Mouse (Mus musculus): ENCODE measurements around the gene Rps6ka6. TPM values are rescaled to one million over a fixed set of nuclear protein-coding genes. Genes with fewer than 3 reads are reported as not detected.

The Rps6ka6 gene
- polyA plus RNA-seq (2016; fragmentation: Nextera tagmentation; extraction: Ambion mirVana) = 50.5 and 52.8 TPM in 2 replicates

DNA sequence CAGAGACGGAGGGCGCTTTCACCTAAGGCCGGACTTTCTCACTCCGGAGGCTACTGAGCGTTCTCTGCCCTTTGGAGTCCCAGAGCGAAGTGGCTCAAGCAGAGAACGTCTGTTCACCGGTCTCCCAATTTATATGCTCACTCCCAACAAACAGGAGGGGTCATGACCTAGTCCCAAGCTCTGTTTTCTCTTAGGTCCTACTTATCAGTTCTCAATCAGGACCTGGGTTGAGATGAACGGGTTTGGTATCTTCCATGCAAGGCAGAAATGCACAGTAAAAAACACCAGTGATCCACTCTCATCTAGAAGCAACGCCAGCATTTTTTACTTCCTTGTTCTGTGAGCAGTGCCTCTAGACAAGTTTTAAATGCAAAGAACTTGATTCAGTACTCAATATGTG lies at the start of gene Rps6ka6:
Gene Rps6ka6 (minus strand): TSS at position 101 of the 400 bp plus-strand sequence.
- no peaks in the 10 kb centered on the region for H3K9me3 ChIP-seq

DNA sequence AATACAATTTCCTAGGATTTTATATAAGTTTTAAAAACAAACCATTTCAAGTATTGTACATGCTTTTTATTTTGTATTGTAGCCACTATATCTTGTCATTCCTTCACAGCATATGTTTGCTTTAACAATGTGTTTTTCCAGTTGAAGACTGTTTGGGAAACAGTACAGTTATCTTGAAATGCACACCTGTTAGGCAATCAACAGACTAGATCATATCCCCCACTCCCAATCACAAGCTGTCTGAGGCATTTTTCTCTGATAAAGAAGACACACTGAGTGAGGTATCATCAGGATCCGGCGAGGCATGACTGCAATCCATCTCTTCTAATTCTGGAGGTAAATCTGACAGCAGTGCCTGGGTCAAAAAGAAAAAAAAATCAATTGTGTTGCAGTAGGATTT lies 39.3 kb upstream of the Rps6ka6 start:
- Histone ChIP-seq H3K4me1 (replicated peaks) (no peaks in the 10 kb centered on the region), H3K27me3 (no peaks in the 10 kb centered on the region), H3K9ac (replicated peaks) (no peak overlapping the region), H3K27ac (no peak overlapping the region), H3K36me3 (no peaks in the 10 kb centered on the region), H3K9me3 (no peaks in the 10 kb centered on the region), H3K4me2 (no peak overlapping the region), H3K4me3 (replicated peaks) (no peak overlapping the region)
- no peak for ATAC-seq (ENCODE audit: insufficient number of reproducible peaks, insufficient read depth, low FRiP score, low TSS enrichment, low read depth)
- 94% methylated on average over 2 of the region's 2 CpGs for WGBS

More for the DNA sequence above, at the start of gene Rps6ka6:
- Histone ChIP-seq H3K9ac (replicated peaks) (no peak within 1 kb of the TSS), H3K4me1 (replicated peaks) (no peaks in the 10 kb centered on the region), H3K4me3 (replicated peaks) (no peak within 1 kb of the TSS), H3K36me3 (no peaks in the 10 kb centered on the region), H3K4me2 (no peak within 1 kb of the TSS), H3K27me3 (no peaks in the 10 kb centered on the region), H3K27ac (no peak within 1 kb of the TSS)
- 60% methylated on average over 10 of the region's 10 CpGs for WGBS
- ATAC-seq (ENCODE audit: insufficient number of reproducible peaks, insufficient read depth, low FRiP score, low TSS enrichment, low read depth) = no peak

DNA sequence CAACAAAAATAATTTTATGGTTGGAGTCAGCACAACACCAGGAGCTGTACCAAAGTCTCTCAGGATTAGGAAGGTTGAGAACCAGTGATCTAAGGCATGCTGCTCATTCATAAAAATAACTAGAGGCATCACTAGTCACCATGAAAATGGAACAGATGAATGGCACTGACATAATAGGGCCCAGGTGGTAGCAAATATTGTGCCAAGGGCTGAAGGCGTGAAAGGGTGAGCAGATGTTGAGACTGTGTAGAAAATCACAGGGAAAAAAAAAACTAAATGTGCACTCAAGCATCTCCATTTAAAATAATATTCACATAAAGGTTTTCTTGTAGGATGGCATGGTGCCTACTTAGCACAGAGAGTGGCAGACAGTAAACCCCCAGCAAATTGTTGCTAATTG lies 19.6 kb downstream of the Rps6ka6 start:
- Histone ChIP-seq H3K27me3 (no peaks in the 10 kb centered on the region), H3K4me1 (replicated peaks) (no peaks in the 10 kb centered on the region), H3K4me2 (no peak overlapping the region), H3K9ac (replicated peaks) (no peak overlapping the region), H3K4me3 (replicated peaks) (no peak overlapping the region), H3K9me3 (no peaks in the 10 kb centered on the region), H3K27ac (no peak overlapping the region), H3K36me3 (no peaks in the 10 kb centered on the region)
- ATAC-seq (ENCODE audit: insufficient number of reproducible peaks, insufficient read depth, low FRiP score, low TSS enrichment, low read depth) = no peak
- 79% methylated on average over 1 of the region's 1 CpGs for WGBS

DNA sequence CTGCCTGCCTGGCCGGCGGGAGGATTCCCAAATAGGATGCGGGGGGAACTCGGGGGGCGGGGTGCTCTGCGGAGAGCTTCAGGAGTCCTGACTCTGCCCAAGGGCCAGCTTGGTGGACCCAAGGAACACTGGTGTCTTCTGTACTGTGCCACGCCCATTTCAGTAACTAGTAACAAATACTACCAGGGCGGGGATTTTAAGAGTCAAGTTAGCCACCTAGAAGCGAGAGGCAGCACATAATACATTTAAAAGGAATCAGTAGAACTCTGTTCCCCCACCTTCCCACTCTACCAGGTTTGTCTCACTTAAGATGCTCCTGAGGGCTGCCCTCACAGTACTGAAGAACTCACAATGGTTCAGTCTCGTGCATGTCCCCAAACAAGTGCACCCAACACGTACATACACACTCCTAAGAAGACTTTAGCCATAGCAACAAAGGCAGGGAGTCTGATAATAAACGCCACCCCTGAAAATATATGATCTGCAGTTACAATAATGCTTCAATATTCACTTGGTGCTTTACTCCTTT lies 74.1 kb downstream of the Rps6ka6 start:
- WGBS = 21% methylated on average over 12 of the region's 12 CpGs
- ATAC-seq (ENCODE audit: insufficient number of reproducible peaks, insufficient read depth, low FRiP score, low TSS enrichment, low read depth) = peak; percentile 21; the same call in 1 of the 2 replicates
- Histone ChIP-seq H3K27me3 (no peaks in the 10 kb centered on the region), H3K27ac (peak overlapping the region; percentile 88), H3K9ac (replicated peaks) (peak overlapping the region; percentile 75; the same call in 1 of the 2 replicates), H3K4me3 (replicated peaks) (peak overlapping the region; percentile 58), H3K9me3 (no peaks in the 10 kb centered on the region), H3K4me1 (replicated peaks) (no peaks in the 10 kb centered on the region; the same call in 1 of the 2 replicates), H3K36me3 (no peaks in the 10 kb centered on the region), H3K4me2 (peak overlapping the region; percentile 46)

DNA sequence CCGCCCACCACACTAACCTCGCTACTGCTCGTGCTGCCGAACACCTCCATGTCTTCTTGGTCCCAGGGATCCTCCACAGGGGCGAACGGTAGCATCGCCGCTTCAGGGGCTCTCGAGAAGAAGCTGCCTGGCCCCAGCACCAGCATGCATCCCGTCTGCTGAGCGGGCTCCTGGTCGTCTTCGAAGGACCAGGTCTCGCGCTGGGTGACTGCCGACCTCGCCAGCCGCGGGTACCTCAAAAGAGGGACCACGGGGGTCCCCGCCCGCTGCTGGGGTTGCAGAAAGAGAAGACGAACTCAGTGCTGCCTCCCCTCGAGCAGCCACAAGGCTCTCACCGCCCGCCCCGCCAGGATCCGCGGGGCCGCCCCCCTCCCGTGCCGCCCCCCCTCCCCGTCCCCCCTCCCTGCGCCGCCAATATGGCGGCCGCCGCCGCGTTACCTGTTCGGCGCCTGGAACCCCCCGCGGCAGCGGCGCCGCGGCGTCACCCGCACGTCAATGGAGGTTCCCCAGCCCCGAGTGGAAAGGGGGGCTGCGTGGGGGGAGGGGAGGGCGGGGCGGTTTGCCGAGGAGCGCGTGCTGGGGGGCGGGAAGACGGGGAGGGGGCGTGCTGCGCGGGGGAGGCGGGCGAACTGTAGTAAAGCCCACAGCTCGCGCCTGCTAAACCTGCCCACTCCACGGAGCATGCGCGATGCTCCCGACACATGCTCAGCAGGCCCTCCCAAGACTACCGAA lies 74.8 kb downstream of the Rps6ka6 start:
- H3K4me1 ChIP-seq (replicated peaks) = no peaks in the 10 kb centered on the region; the same call in 1 of the 2 replicates
- H3K27ac ChIP-seq = peak overlapping the region; percentile 88
- ATAC-seq (ENCODE audit: insufficient number of reproducible peaks, insufficient read depth, low FRiP score, low TSS enrichment, low read depth) = peak; percentile 92
- H3K9ac ChIP-seq (replicated peaks) = peak overlapping the region; percentile 75
- peak overlapping the region; percentile 46 for H3K4me2 ChIP-seq
- WGBS = 17% methylated on average over 39 of the region's 72 CpGs
- H3K36me3 ChIP-seq = no peaks in the 10 kb centered on the region
- H3K27me3 ChIP-seq = no peaks in the 10 kb centered on the region
- H3K4me3 ChIP-seq (replicated peaks) = peak overlapping the region; percentile 58
- H3K9me3 ChIP-seq = no peaks in the 10 kb centered on the region

DNA sequence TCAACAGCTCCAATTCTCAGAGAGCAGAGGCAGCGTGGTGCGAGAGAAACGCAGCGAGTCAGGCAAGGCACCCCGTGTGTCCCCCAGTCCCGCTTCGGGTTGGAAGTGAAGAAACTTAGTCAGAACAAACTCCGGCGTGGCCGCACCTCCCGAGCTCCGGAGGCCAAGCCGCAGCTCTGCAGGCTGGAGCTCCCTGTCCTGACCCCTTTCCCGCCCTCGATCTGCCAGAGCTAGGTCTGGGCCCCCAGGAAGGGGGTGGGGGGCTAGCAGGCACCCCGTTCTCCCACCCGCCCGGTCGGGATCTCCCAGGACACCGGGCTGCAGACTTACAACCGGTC lies 75.3 kb downstream of the Rps6ka6 start:
- 20% methylated on average over 21 of the region's 21 CpGs for WGBS
- H3K27ac ChIP-seq = peak overlapping the region; percentile 88
- H3K9ac ChIP-seq (replicated peaks) = peak overlapping the region; percentile 75
- H3K4me3 ChIP-seq (replicated peaks) = peak overlapping the region; percentile 58
- peak overlapping the region; percentile 46 for H3K4me2 ChIP-seq
- H3K36me3 ChIP-seq = no peaks in the 10 kb centered on the region
- peak; percentile 61 for ATAC-seq (ENCODE audit: insufficient number of reproducible peaks, insufficient read depth, low FRiP score, low TSS enrichment, low read depth)
- no peaks in the 10 kb centered on the region for H3K9me3 ChIP-seq
- H3K27me3 ChIP-seq = no peaks in the 10 kb centered on the region
- no peaks in the 10 kb centered on the region; the same call in 1 of the 2 replicates for H3K4me1 ChIP-seq (replicated peaks)

DNA sequence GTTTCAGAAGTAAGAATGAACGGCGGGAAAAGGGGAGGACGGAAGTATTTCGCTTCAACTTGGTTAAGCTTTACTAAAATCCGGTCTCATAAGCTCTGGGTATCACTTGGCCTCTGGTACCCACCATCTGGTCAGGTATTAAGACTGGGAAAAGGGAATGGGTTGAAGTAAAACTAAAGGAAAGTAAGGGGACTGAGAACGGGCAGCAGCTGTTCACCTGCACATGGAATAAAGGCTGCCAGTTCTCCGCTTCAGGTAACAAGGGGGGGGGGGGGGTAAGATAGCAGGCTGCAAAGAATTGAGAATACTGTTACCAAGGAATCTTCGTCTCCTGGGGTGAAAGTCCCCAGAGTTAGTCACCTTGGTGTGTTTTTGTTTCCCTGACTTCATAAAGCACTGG lies 75.7 kb downstream of the Rps6ka6 start:
- H3K9me3 ChIP-seq = no peaks in the 10 kb centered on the region
- H3K36me3 ChIP-seq = no peaks in the 10 kb centered on the region
- peak overlapping the region; percentile 88 for H3K27ac ChIP-seq
- H3K4me1 ChIP-seq (replicated peaks) = no peaks in the 10 kb centered on the region; the same call in 1 of the 2 replicates
- no peaks in the 10 kb centered on the region for H3K27me3 ChIP-seq
- no peak for ATAC-seq (ENCODE audit: insufficient number of reproducible peaks, insufficient read depth, low FRiP score, low TSS enrichment, low read depth)
- H3K9ac ChIP-seq (replicated peaks) = peak overlapping the region; percentile 75
- WGBS = 15% methylated on average over 8 of the region's 8 CpGs
- peak overlapping the region; percentile 46 for H3K4me2 ChIP-seq
- H3K4me3 ChIP-seq (replicated peaks) = peak overlapping the region; percentile 58

DNA sequence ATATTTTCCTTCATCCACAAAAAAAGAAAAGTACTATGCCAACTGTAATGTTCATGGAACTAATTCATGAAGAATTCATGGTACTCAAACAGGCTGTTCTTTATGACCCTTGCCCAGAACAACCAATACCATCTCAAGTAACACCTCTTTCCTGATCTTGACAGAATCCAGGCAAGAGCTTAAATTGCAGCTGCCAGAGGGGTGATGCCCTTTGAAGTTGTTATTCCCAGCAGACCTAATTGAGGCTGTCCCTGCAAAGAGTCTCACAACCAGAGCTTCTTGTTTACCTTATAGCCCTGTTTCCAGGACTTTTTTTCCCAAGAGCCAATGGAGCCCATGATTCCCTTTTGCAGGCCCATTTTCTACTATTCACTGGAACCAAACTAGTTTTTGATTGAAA lies 77.6 kb downstream of the Rps6ka6 start:
- Histone ChIP-seq H3K4me2 (no peak overlapping the region), H3K27me3 (no peaks in the 10 kb centered on the region), H3K36me3 (no peaks in the 10 kb centered on the region), H3K9ac (replicated peaks) (no peak overlapping the region), H3K4me3 (replicated peaks) (no peak overlapping the region), H3K9me3 (no peaks in the 10 kb centered on the region), H3K27ac (no peak overlapping the region), H3K4me1 (replicated peaks) (no peaks in the 10 kb centered on the region; the same call in 1 of the 2 replicates)
- ATAC-seq (ENCODE audit: insufficient number of reproducible peaks, insufficient read depth, low FRiP score, low TSS enrichment, low read depth) = no peak

DNA sequence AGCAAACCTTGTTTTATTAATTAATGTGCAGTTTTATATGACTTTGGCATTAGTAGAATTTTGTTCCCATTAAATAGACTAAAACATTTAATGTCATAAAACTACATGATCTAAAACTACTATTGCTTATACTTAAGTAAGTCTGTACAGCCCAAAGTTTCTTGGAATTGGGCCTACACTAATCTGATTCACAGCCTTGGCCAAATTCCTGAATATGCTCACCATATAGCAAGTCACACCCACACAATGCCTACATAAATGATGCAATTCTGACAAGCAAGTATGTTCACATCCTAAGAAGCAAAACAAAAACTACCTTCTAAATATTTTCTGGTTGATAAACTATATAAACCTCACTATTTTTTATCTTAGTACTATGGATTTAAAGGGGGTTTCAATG lies 101.2 kb downstream of the Rps6ka6 start:
- Histone ChIP-seq H3K36me3 (no peaks in the 10 kb centered on the region), H3K4me2 (no peak overlapping the region), H3K9ac (replicated peaks) (no peak overlapping the region), H3K4me1 (replicated peaks) (no peaks in the 10 kb centered on the region), H3K27me3 (no peaks in the 10 kb centered on the region), H3K4me3 (replicated peaks) (no peak overlapping the region), H3K9me3 (no peaks in the 10 kb centered on the region), H3K27ac (no peak overlapping the region)
- no peak for ATAC-seq (ENCODE audit: insufficient number of reproducible peaks, insufficient read depth, low FRiP score, low TSS enrichment, low read depth)

DNA sequence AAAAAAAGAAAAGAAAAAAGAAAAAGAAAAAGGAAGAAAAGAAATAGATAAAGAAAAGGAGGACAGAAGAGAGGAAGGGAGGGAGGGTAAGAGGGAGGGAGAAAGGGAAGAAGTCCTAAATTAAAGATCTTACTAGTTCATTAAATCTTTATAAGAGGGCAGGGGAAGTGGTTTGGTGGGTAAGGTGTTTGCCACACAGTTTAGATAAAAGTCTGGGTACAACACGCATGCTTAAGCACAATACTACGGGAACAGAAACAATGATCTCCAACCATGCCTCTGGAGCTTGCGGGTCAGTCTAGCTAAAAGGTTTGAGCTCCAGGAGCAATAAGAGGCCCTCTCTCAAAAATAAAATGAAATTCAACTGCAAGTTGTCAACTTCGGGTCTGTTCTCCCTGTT lies 123.0 kb downstream of the Rps6ka6 start:
- Histone ChIP-seq H3K4me2 (no peak overlapping the region), H3K4me1 (replicated peaks) (no peaks in the 10 kb centered on the region), H3K36me3 (no peaks in the 10 kb centered on the region), H3K27ac (no peak overlapping the region), H3K27me3 (no peaks in the 10 kb centered on the region), H3K9me3 (no peaks in the 10 kb centered on the region), H3K9ac (replicated peaks) (no peak overlapping the region), H3K4me3 (replicated peaks) (no peak overlapping the region)
- WGBS = 88% methylated on average over 4 of the region's 4 CpGs
- no peak for ATAC-seq (ENCODE audit: insufficient number of reproducible peaks, insufficient read depth, low FRiP score, low TSS enrichment, low read depth)

DNA sequence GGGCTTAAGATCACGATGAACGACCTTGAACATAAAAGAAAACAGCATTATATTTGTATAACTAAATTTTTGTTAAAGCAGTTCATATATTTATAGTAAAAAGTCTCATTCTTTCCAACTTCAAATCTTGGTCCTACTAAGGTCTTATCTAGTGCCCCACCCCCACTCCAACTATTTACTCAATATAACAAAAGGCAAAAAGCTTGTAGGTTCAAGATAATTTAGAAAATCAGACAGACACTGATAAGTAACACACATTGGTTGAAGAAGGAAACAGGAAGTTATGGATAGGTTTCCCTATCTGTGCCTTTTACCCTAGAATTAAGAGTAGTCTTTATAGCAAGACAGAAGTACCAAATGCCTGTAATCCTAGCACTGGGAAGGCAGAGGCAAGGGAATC lies 132.9 kb downstream of the Rps6ka6 start:
- 92% methylated on average over 2 of the region's 2 CpGs for WGBS
- ATAC-seq (ENCODE audit: insufficient number of reproducible peaks, insufficient read depth, low FRiP score, low TSS enrichment, low read depth) = no peak
- Histone ChIP-seq H3K9me3 (no peaks in the 10 kb centered on the region), H3K36me3 (no peaks in the 10 kb centered on the region; the same call in 1 of the 2 replicates), H3K27ac (no peak overlapping the region), H3K27me3 (no peaks in the 10 kb centered on the region), H3K4me3 (replicated peaks) (no peak overlapping the region), H3K4me2 (no peak overlapping the region), H3K9ac (replicated peaks) (no peak overlapping the region), H3K4me1 (replicated peaks) (no peaks in the 10 kb centered on the region)

DNA sequence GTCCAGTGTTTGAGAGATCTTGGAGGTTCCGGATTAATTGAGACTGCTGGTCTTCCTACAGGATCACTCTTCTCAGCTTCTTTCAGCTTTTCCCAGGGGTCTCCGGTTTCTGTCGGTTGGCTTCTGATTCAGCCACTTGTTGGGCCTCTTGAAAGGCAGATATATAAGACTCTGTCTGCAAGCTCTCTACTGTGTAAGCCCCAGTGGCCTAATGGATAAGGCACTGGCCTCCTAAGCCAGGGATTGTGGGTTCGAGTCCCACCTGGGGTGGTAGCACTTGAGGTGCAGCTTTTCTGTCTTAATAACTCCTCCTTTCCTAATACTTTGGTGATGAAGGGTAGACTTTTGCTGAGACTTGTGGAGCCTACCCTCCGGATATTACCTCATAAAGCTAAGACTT lies 160.7 kb downstream of the Rps6ka6 start:
- Histone ChIP-seq H3K36me3 (no peaks in the 10 kb centered on the region), H3K4me1 (replicated peaks) (no peaks in the 10 kb centered on the region), H3K9me3 (no peaks in the 10 kb centered on the region), H3K27me3 (no peaks in the 10 kb centered on the region), H3K4me3 (replicated peaks) (no peak overlapping the region), H3K9ac (replicated peaks) (no peak overlapping the region), H3K27ac (no peak overlapping the region), H3K4me2 (no peak overlapping the region)
- 72% methylated on average over 5 of the region's 5 CpGs for WGBS
- ATAC-seq (ENCODE audit: insufficient number of reproducible peaks, insufficient read depth, low FRiP score, low TSS enrichment, low read depth) = no peak

All from limb, embryonic 12.5 days (tissue).